Mouse (Mus musculus): ENCODE results near the gene Def6. TPM values are rescaled to one million over a fixed set of nuclear protein-coding genes. Genes with fewer than 3 reads are reported as not detected.

The Def6 gene
- total RNA-seq, 1 experiment: 17.6 TPM

- in situ Hi-C loops (cut with MboI; ENCODE audit: low sequenced_read_pairs in 2 of 2, unreplicated experiment in 2 of 2): no loop called here
- H3K9ac ChIP-seq (ENCODE audit: insufficient read depth, low read depth, low read length, poor library complexity, severe bottlenecking): no peak overlapping the region
- H3K36me3 ChIP-seq (ENCODE audit: control insufficient read depth, insufficient read depth, low read length, poor library complexity, severe bottlenecking): peaks cover 17% of the 10 kb centered on the region; the same call in 1 of the 2 replicates
- no peak overlapping the region for H3K4me3 ChIP-seq (ENCODE audit: insufficient read depth in 1 of 2, low read depth in 1 of 2, low read length in 2 of 2, poor library complexity in 1 of 2, severe bottlenecking in 1 of 2)
- H3K4me1 ChIP-seq (ENCODE audit: control insufficient read depth in 2 of 2, insufficient read depth in 2 of 2, low read length in 2 of 2, poor library complexity in 1 of 2): peaks cover 3 to 25% of the 10 kb centered on the region in 2 experiments; a peak in 3 of 4 replicates
- H3K27ac ChIP-seq (ENCODE audit: insufficient read depth, low read depth, low read length, poor library complexity, severe bottlenecking): no peak overlapping the region
- TF ChIP-seq CHD2 (IDR thresholded peaks at IDR 0.05; ENCODE audit: low read depth, low read length): no peak
- peak; percentile 76 for TF ChIP-seq MAFK (IDR thresholded peaks at IDR 0.05; ENCODE audit: insufficient read depth, low read depth, low read length)
- no peaks in the 10 kb centered on the region for H3K9me3 ChIP-seq (ENCODE audit: control insufficient read depth, insufficient read depth, low read depth, low read length)
- no peak for DNase-seq (ENCODE audit: low read depth, low spot score)
Observed at GRCm38 (mm10) chr17:28236636-28237015, 29.0 kb downstream of the Def6 start.

- in situ Hi-C loops (cut with MboI; ENCODE audit: low sequenced_read_pairs in 2 of 2, unreplicated experiment in 2 of 2): no loop called here
- TF ChIP-seq ZNF384 (IDR thresholded peaks at IDR 0.05; ENCODE audit: low read depth, low read length): no peak
- no peak for TF ChIP-seq ZC3H11A (IDR thresholded peaks at IDR 0.05; ENCODE audit: borderline replicate concordance, low read depth, low read length)
- TF ChIP-seq MAFK (IDR thresholded peaks at IDR 0.05; ENCODE audit: insufficient read depth, low read depth, low read length): no peak
- no peak for TF ChIP-seq HCFC1 (IDR thresholded peaks at IDR 0.05; ENCODE audit: borderline replicate concordance, insufficient read depth, low read length)
- no peak for TF ChIP-seq CHD2 (IDR thresholded peaks at IDR 0.05; ENCODE audit: low read depth, low read length)
- Histone ChIP-seq H3K4me3 (ENCODE audit: insufficient read depth in 1 of 2, low read depth in 1 of 2, low read length in 2 of 2, poor library complexity in 1 of 2, severe bottlenecking in 1 of 2) (no peak overlapping the region), H3K9me3 (ENCODE audit: control insufficient read depth, insufficient read depth, low read depth, low read length) (no peaks in the 10 kb centered on the region), H3K36me3 (ENCODE audit: control insufficient read depth, insufficient read depth, low read length, poor library complexity, severe bottlenecking) (peaks cover 20% of the 10 kb centered on the region), H3K27ac (ENCODE audit: insufficient read depth, low read depth, low read length, poor library complexity, severe bottlenecking) (no peak overlapping the region), H3K9ac (ENCODE audit: insufficient read depth, low read depth, low read length, poor library complexity, severe bottlenecking) (no peak overlapping the region), H3K4me1 (ENCODE audit: control insufficient read depth in 2 of 2, insufficient read depth in 2 of 2, low read length in 2 of 2, poor library complexity in 1 of 2) (peaks cover 0 to 21% of the 10 kb centered on the region in 2 experiments; a peak in 1 of 4 replicates)
- no peak for DNase-seq (ENCODE audit: low read depth, low spot score)
Observed at GRCm38 (mm10) chr17:28237362-28237761, 29.8 kb downstream of the Def6 start.

DNA sequence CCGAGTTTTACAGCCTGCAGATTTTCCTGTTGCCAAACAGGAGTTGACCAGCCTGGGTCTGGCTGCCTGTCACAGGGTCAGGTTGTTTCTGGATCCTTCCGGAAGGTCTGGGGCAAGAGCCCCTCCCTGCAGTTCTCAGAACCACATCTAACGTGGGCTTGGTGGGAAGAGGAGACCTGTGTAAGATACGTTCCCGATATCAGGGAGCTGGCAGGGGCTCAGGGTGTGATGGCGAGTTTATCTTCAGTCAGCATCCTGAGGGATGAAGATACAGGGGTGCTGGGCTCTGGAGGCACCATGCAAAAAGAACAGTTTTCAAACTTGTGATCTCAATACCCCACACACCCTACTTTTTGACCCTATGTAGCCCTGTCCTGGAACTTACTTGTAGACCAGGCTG, 30.3 kb downstream of the Def6 start:
- H3K9ac ChIP-seq (ENCODE audit: insufficient read depth, low read depth, low read length, poor library complexity, severe bottlenecking): no peak overlapping the region
- TF ChIP-seq HCFC1 (IDR thresholded peaks at IDR 0.05; ENCODE audit: borderline replicate concordance, insufficient read depth, low read length) (no peak), ZC3H11A (IDR thresholded peaks at IDR 0.05; ENCODE audit: borderline replicate concordance, low read depth, low read length) (no peak), ZNF384 (IDR thresholded peaks at IDR 0.05; ENCODE audit: low read depth, low read length) (no peak), CHD2 (IDR thresholded peaks at IDR 0.05; ENCODE audit: low read depth, low read length) (no peak), MAFK (IDR thresholded peaks at IDR 0.05; ENCODE audit: insufficient read depth, low read depth, low read length) (no peak)
- no peak overlapping the region for H3K27ac ChIP-seq (ENCODE audit: insufficient read depth, low read depth, low read length, poor library complexity, severe bottlenecking)
- H3K36me3 ChIP-seq (ENCODE audit: control insufficient read depth, insufficient read depth, low read length, poor library complexity, severe bottlenecking): peaks cover 20% of the 10 kb centered on the region
- in situ Hi-C loops (cut with MboI; ENCODE audit: low sequenced_read_pairs in 2 of 2, unreplicated experiment in 2 of 2): no loop called here
- H3K4me1 ChIP-seq (ENCODE audit: control insufficient read depth in 2 of 2, insufficient read depth in 2 of 2, low read length in 2 of 2, poor library complexity in 1 of 2): peaks cover 0 to 21% of the 10 kb centered on the region in 2 experiments; a peak in 1 of 4 replicates
- H3K4me3 ChIP-seq (ENCODE audit: insufficient read depth in 1 of 2, low read depth in 1 of 2, low read length in 2 of 2, poor library complexity in 1 of 2, severe bottlenecking in 1 of 2): no peak overlapping the region
- DNase-seq (ENCODE audit: low read depth, low spot score): no peak
- H3K9me3 ChIP-seq (ENCODE audit: control insufficient read depth, insufficient read depth, low read depth, low read length): no peaks in the 10 kb centered on the region

DNA sequence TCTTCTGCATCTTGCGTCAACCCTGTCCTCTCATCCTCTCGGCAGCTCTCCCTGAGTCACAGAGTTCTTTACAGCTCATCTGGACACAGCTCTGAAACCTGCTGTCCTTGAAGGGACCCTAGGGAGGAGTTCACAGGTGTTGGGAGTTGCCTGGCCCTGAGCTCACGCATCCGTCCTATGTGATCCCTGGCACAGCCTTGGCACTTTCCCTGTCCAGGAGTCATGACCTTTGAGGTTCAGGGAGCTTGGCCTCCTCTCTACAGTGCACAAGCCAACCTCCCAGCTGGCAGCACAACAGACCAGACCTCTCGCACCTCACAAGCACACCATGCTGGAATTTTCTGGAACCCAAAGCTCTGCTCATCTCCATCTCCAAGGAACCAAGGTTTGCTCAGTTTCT, 33.3 kb downstream of the Def6 start:
- Histone ChIP-seq H3K4me3 (ENCODE audit: insufficient read depth in 1 of 2, low read depth in 1 of 2, low read length in 2 of 2, poor library complexity in 1 of 2, severe bottlenecking in 1 of 2) (no peak overlapping the region), H3K27ac (ENCODE audit: insufficient read depth, low read depth, low read length, poor library complexity, severe bottlenecking) (no peak overlapping the region), H3K9me3 (ENCODE audit: control insufficient read depth, insufficient read depth, low read depth, low read length) (no peaks in the 10 kb centered on the region), H3K9ac (ENCODE audit: insufficient read depth, low read depth, low read length, poor library complexity, severe bottlenecking) (no peak overlapping the region), H3K36me3 (ENCODE audit: control insufficient read depth, insufficient read depth, low read length, poor library complexity, severe bottlenecking) (peaks cover 22% of the 10 kb centered on the region), H3K4me1 (ENCODE audit: control insufficient read depth in 2 of 2, insufficient read depth in 2 of 2, low read length in 2 of 2, poor library complexity in 1 of 2) (peaks cover 0 to 26% of the 10 kb centered on the region in 2 experiments; a peak in 2 of 4 replicates)
- in situ Hi-C loops (cut with MboI; ENCODE audit: low sequenced_read_pairs in 2 of 2, unreplicated experiment in 2 of 2): no loop called here
- TF ChIP-seq CHD2 (IDR thresholded peaks at IDR 0.05; ENCODE audit: low read depth, low read length) (no peak), ZC3H11A (IDR thresholded peaks at IDR 0.05; ENCODE audit: borderline replicate concordance, low read depth, low read length) (no peak), MAFK (IDR thresholded peaks at IDR 0.05; ENCODE audit: insufficient read depth, low read depth, low read length) (no peak)
- DNase-seq (ENCODE audit: low read depth, low spot score): no peak

GRCm38 (mm10) chr17:28242296-28242695, 34.7 kb downstream of the Def6 start:
- Histone ChIP-seq H3K36me3 (ENCODE audit: control insufficient read depth, insufficient read depth, low read length, poor library complexity, severe bottlenecking) (peaks cover 23% of the 10 kb centered on the region), H3K4me1 (ENCODE audit: control insufficient read depth in 2 of 2, insufficient read depth in 2 of 2, low read length in 2 of 2, poor library complexity in 1 of 2) (peaks cover 0 to 17% of the 10 kb centered on the region in 2 experiments; a peak in 2 of 4 replicates), H3K9me3 (ENCODE audit: control insufficient read depth, insufficient read depth, low read depth, low read length) (no peaks in the 10 kb centered on the region), H3K27ac (ENCODE audit: insufficient read depth, low read depth, low read length, poor library complexity, severe bottlenecking) (no peak overlapping the region), H3K4me3 (ENCODE audit: insufficient read depth in 1 of 2, low read depth in 1 of 2, low read length in 2 of 2, poor library complexity in 1 of 2, severe bottlenecking in 1 of 2) (no peak overlapping the region), H3K9ac (ENCODE audit: insufficient read depth, low read depth, low read length, poor library complexity, severe bottlenecking) (no peak overlapping the region)
- DNase-seq (ENCODE audit: low read depth, low spot score): no peak
- in situ Hi-C loops (cut with MboI; ENCODE audit: low sequenced_read_pairs in 2 of 2, unreplicated experiment in 2 of 2): no loop called here
- TF ChIP-seq ZC3H11A (IDR thresholded peaks at IDR 0.05; ENCODE audit: borderline replicate concordance, low read depth, low read length): no peak
- no peak for TF ChIP-seq MAFK (IDR thresholded peaks at IDR 0.05; ENCODE audit: insufficient read depth, low read depth, low read length)
- TF ChIP-seq HCFC1 (IDR thresholded peaks at IDR 0.05; ENCODE audit: borderline replicate concordance, insufficient read depth, low read length): no peak
- no peak for TF ChIP-seq ZNF384 (IDR thresholded peaks at IDR 0.05; ENCODE audit: low read depth, low read length)
- no peak for TF ChIP-seq CHD2 (IDR thresholded peaks at IDR 0.05; ENCODE audit: low read depth, low read length)

All from ES-E14 (cell line).